Mouse (Mus musculus): ENCODE results near the gene Sipa1l1. TPM values are rescaled to one million over a fixed set of nuclear protein-coding genes. Genes with fewer than 3 reads are reported as not detected.

Gene Sipa1l1
- polyA plus RNA-seq, 1 experiment from 2014 or later: 28.6 TPM

- no peak overlapping the region for H3K4me3 ChIP-seq
- peaks cover 7% of the 10 kb centered on the region; the same call in 1 of the 2 replicates for H3K36me3 ChIP-seq
- H3K9me3 ChIP-seq (replicated peaks): no peaks in the 10 kb centered on the region
- peaks cover 28% of the 10 kb centered on the region for H3K4me1 ChIP-seq
- 77% methylated on average over 2 of the region's 2 CpGs for WGBS
- H3K27ac ChIP-seq (replicated peaks): no peak overlapping the region
- no peaks in the 10 kb centered on the region for H3K27me3 ChIP-seq (ENCODE audit: low read depth, poor library complexity, severe bottlenecking)
- DNase-seq (ENCODE audit: low spot score): no peak
Measured at GRCm38 (mm10) chr12:82197207-82197606, 28.1 kb downstream of the Sipa1l1 start.

DNA sequence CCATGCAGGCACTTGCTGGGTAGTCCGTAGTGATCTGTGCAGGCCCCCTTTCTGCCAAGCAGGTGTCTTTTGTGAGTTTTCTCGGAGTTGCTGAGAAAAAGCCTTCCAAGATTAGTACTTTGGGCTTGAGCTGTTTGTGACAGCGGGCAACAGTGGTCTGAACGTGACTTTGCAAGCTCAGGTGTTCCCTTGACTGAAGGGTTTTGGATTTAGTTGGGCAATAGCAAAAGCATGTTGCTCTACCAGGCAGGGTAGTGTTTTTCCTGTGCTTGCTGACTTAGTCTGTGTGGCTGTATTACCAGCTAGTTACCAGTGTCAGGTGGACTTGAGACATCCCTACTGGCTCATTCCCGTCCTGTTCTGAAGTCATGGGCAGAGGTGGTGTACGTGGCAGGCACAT is 30.2 kb downstream of the Sipa1l1 start:
- no peak overlapping the region for H3K4me3 ChIP-seq
- WGBS: 90% methylated on average over 6 of the region's 6 CpGs
- no peak overlapping the region for H3K27ac ChIP-seq (replicated peaks)
- peaks cover 7% of the 10 kb centered on the region; the same call in 1 of the 2 replicates for H3K36me3 ChIP-seq
- H3K27me3 ChIP-seq (ENCODE audit: low read depth, poor library complexity, severe bottlenecking): no peaks in the 10 kb centered on the region
- no peaks in the 10 kb centered on the region for H3K9me3 ChIP-seq (replicated peaks)
- peaks cover 22% of the 10 kb centered on the region for H3K4me1 ChIP-seq
- DNase-seq (ENCODE audit: low spot score): no peak

- DNase-seq (ENCODE audit: low spot score): no peak
- no peak overlapping the region for H3K27ac ChIP-seq (replicated peaks)
- peaks cover 10% of the 10 kb centered on the region; the same call in 1 of the 2 replicates for H3K36me3 ChIP-seq
- H3K4me3 ChIP-seq: no peak overlapping the region
- whole genome bisulfite sequencing: 94% methylated on average over 6 of the region's 6 CpGs
- no peaks in the 10 kb centered on the region for H3K4me1 ChIP-seq
- no peaks in the 10 kb centered on the region for H3K9me3 ChIP-seq (replicated peaks)
- no peaks in the 10 kb centered on the region for H3K27me3 ChIP-seq (ENCODE audit: low read depth, poor library complexity, severe bottlenecking)
Measured at GRCm38 (mm10) chr12:82204106-82204505, 35.0 kb downstream of the Sipa1l1 start.

GRCm38 (mm10) chr12:82206857-82207647 is 37.9 kb downstream of the Sipa1l1 start:
- Histone ChIP-seq H3K4me1 (no peaks in the 10 kb centered on the region), H3K9me3 (replicated peaks) (no peaks in the 10 kb centered on the region), H3K27me3 (ENCODE audit: low read depth, poor library complexity, severe bottlenecking) (no peaks in the 10 kb centered on the region), H3K36me3 (0 out of 2 replicates have a peak, but pooled peaks cover 3% of the 10 kb centered on the region), H3K4me3 (no peak overlapping the region), H3K27ac (replicated peaks) (no peak overlapping the region)
- 93% methylated on average over 8 of the region's 8 CpGs for WGBS
- DNase-seq (ENCODE audit: low spot score): no peak

DNA sequence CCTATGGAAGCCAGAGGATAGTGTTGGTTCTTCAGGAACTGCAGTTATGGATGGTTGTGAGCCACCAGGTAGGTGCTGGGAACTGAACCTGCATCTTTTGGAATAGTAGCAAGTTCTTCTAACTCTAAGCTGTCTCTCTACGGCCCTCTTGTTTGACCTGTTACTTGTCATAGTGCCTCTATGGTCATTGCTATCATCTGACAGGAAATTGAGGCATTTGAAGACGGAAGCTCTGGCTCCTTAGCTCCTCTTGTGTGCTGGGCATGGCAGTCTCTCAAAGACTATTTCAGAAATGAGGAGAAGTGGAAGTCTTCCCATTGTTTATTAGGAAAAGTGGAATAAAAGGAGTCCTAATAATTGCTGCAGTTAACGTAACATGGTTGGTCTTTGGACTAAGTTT is 38.9 kb downstream of the Sipa1l1 start:
- Histone ChIP-seq H3K9me3 (replicated peaks) (no peaks in the 10 kb centered on the region), H3K27me3 (ENCODE audit: low read depth, poor library complexity, severe bottlenecking) (no peaks in the 10 kb centered on the region), H3K27ac (replicated peaks) (no peak overlapping the region), H3K4me1 (no peaks in the 10 kb centered on the region), H3K36me3 (peaks cover 7% of the 10 kb centered on the region; the same call in 1 of the 2 replicates), H3K4me3 (no peak overlapping the region)
- DNase-seq (ENCODE audit: low spot score): no peak
- WGBS: 91% methylated on average over 3 of the region's 3 CpGs

- Histone ChIP-seq H3K9me3 (replicated peaks) (no peaks in the 10 kb centered on the region), H3K36me3 (peaks cover 8% of the 10 kb centered on the region), H3K4me3 (no peak overlapping the region), H3K27me3 (ENCODE audit: low read depth, poor library complexity, severe bottlenecking) (no peaks in the 10 kb centered on the region), H3K4me1 (no peaks in the 10 kb centered on the region), H3K27ac (replicated peaks) (no peak overlapping the region)
- 87% methylated on average over 4 of the region's 4 CpGs for WGBS
- DNase-seq (ENCODE audit: low spot score): no peak
Measured at GRCm38 (mm10) chr12:82208611-82209010, 39.5 kb downstream of the Sipa1l1 start.

DNA sequence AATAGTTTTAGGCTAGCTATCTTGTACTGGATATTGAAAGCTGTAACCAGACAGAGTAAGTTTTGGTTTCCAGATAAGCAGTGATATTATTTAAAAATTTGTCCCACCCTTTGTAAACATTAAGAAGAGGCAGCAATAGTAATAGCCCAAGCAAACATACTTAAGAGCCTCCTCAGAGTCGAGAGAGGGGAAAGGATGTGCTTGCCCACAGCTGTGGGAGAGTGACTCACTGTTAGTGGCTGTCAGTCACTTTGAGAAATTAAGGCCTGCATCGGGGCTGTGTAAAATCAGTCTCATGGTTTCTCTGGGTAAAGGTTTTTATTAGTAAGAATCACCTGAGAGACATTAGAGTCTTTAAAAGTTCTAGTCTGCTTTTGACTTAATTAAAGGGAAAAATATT is 40.6 kb downstream of the Sipa1l1 start:
- no peaks in the 10 kb centered on the region for H3K9me3 ChIP-seq (replicated peaks)
- no peaks in the 10 kb centered on the region for H3K4me1 ChIP-seq
- no peak overlapping the region for H3K27ac ChIP-seq (replicated peaks)
- DNase-seq (ENCODE audit: low spot score): no peak
- no peak overlapping the region for H3K4me3 ChIP-seq
- 85% methylated on average over 2 of the region's 2 CpGs for WGBS
- no peaks in the 10 kb centered on the region for H3K27me3 ChIP-seq (ENCODE audit: low read depth, poor library complexity, severe bottlenecking)
- peaks cover 14% of the 10 kb centered on the region for H3K36me3 ChIP-seq

DNA sequence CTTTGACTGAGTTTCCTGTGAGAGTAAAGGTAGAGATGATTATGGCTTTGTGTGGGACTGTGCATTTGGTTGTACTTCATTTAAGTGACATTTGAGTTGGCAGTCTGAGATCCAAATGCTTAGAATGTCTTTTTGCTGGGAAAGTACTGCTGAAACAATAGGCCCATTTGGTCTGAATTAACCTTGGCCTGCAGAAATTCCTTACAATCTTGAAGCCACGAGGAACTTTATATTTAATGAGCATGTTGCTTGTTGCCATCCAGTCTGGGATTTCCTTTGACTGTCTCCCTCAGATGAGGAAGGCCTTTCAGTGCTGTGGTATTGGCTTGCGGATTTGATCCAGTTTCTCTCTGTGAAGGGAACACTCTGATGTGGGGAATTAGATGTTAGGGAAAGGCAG is 43.9 kb downstream of the Sipa1l1 start:
- Histone ChIP-seq H3K27ac (replicated peaks) (no peak overlapping the region), H3K4me3 (no peak overlapping the region), H3K4me1 (peaks cover 3% of the 10 kb centered on the region; the same call in 1 of the 2 replicates), H3K27me3 (ENCODE audit: low read depth, poor library complexity, severe bottlenecking) (no peaks in the 10 kb centered on the region), H3K9me3 (replicated peaks) (no peaks in the 10 kb centered on the region), H3K36me3 (peaks cover 12% of the 10 kb centered on the region)
- DNase-seq (ENCODE audit: low spot score): no peak
- whole genome bisulfite sequencing: 87% methylated on average over 2 of the region's 2 CpGs

DNA sequence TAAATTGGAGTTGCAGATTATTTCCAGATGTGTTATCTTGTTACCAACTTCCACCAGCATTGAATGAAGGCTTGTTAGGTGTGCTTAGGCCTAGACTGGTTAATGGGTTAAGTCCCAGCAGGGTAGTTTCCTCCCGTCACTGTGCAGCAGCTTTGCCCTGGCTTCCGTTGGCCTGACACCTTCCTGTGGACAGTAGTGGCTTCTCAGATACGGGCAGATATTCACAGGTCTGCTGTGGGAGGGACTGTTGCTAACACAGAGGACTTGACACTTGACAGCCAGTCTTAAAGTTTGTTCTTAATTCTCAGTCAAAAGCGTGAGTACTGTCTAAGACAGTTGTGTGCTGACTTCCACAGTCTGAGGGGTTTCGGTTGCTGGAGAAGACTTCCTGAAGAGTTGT is 45.8 kb downstream of the Sipa1l1 start:
- no peaks in the 10 kb centered on the region for H3K27me3 ChIP-seq (ENCODE audit: low read depth, poor library complexity, severe bottlenecking)
- WGBS: 73% methylated on average over 5 of the region's 5 CpGs
- DNase-seq (ENCODE audit: low spot score): no peak
- H3K4me1 ChIP-seq: peaks cover 3% of the 10 kb centered on the region; the same call in 1 of the 2 replicates
- peaks cover 11% of the 10 kb centered on the region for H3K36me3 ChIP-seq
- no peaks in the 10 kb centered on the region for H3K9me3 ChIP-seq (replicated peaks)
- H3K4me3 ChIP-seq: no peak overlapping the region
- H3K27ac ChIP-seq (replicated peaks): no peak overlapping the region

DNA sequence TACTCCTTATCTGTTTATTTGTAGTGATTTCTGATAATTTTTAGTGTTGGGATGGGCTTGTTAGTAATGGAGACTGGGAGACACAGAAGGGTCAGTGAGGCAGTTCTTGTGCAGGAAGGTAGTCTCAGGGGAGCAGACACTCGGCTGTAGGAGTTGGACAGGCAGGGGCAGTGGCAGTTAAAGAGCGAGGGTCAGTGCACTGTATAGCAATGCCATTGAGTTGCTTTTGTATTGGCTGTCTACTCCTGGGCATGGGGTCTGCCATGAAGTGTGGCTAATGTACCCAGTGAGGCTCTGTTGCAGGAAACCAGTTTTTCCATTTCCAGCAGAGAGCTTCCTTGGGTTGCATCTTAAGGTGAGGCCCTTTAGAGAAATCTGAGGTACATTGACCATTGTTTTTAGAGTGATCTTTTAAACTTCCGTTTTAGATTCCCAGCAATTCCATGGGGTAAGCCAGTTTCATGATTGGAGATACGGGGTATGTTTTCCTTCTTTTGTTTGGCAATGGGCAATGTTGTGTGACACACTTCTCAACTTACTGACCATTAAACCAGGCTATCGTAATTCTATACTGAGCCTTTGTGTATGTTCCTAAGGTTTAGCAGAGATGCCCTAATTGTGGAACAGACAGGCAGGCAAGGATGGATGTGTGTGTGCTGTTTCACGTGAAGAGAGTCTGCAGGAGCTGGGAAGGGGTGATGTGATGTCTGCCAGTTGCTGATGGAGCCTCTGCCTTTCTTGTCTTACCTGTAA is 47.9 kb downstream of the Sipa1l1 start:
- Histone ChIP-seq H3K4me3 (no peak overlapping the region), H3K27me3 (ENCODE audit: low read depth, poor library complexity, severe bottlenecking) (no peaks in the 10 kb centered on the region), H3K27ac (replicated peaks) (no peak overlapping the region), H3K4me1 (peaks cover 3% of the 10 kb centered on the region; the same call in 1 of the 2 replicates), H3K9me3 (replicated peaks) (no peaks in the 10 kb centered on the region), H3K36me3 (peaks cover 11% of the 10 kb centered on the region)
- 83% methylated on average over 6 of the region's 6 CpGs for WGBS
- no peak for DNase-seq (ENCODE audit: low spot score)

DNA sequence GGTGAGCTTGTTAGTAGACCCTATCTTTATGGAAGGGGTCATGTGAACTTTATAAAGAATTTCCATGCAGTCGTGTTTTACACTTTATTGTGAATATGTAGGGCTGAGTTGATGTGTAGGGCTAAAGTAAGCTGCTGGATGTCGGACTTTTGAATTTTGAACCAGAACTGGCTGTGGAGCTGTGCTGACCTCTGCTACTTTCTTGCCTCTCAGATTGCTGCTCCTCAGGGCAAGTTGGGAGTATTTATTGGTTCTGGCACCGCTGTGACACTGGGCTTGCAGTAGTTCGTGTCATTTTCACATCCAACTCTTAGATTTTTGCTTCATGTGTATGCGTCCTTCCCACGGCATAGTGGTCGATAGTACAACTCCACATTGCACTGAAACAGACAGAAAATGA is 49.1 kb downstream of the Sipa1l1 start:
- Histone ChIP-seq H3K27ac (replicated peaks) (no peak overlapping the region), H3K36me3 (peaks cover 7% of the 10 kb centered on the region), H3K4me1 (peaks cover 7% of the 10 kb centered on the region), H3K4me3 (no peak overlapping the region), H3K27me3 (ENCODE audit: low read depth, poor library complexity, severe bottlenecking) (no peaks in the 10 kb centered on the region), H3K9me3 (replicated peaks) (no peaks in the 10 kb centered on the region)
- DNase-seq (ENCODE audit: low spot score): no peak
- 92% methylated on average over 7 of the region's 7 CpGs for WGBS

- Histone ChIP-seq H3K36me3 (no peaks in the 10 kb centered on the region), H3K4me3 (no peak overlapping the region), H3K27me3 (ENCODE audit: low read depth, poor library complexity, severe bottlenecking) (no peaks in the 10 kb centered on the region), H3K9me3 (replicated peaks) (no peaks in the 10 kb centered on the region), H3K4me1 (peaks cover 22% of the 10 kb centered on the region), H3K27ac (replicated peaks) (no peak overlapping the region)
- DNase-seq (ENCODE audit: low spot score): no peak
- 87% methylated on average over 5 of the region's 5 CpGs for WGBS
Measured at GRCm38 (mm10) chr12:82220367-82221089, 51.4 kb downstream of the Sipa1l1 start.

Measured in midbrain, embryonic 10.5 days (tissue).